Mouse (Mus musculus) CH12.LX (cell line): ENCODE measurements at regions not wholly inside any gene's neighbourhood (a gene's known extent, or its start where the extent isn't known, plus 50 kb on each side); places are given as distances from the start of the nearest gene placed in this dataset.

ENCODE experiments used
- DNase-seq: peaks from one replicate; pipeline ENCODE4 v3.0.0-alpha.2; 2013; ENCODE audit errors: extremely low read depth
- H3K27ac ChIP-seq: 2 replicates; pipeline ENCODE4 v1.5.1; 2012; ENCODE audit warnings: low read depth, mild to moderate bottlenecking, control low read depth, moderate library complexity; ENCODE audit not compliant: insufficient read depth
- H3K27me3 ChIP-seq: replicated peaks from 2 replicates; pipeline ENCODE3; 2012; ENCODE audit warnings: inconsistent platforms
- H3K36me3 ChIP-seq, 2 experiments: replicated peaks in 1 of 2; 2 replicates each; pipeline versions ENCODE3 to v1.6.1; 2012; ENCODE audit warnings: inconsistent platforms in 1 of 2, low read length in 1 of 2, mild to moderate bottlenecking in 1 of 2, mixed read lengths in 1 of 2, moderate library complexity in 1 of 2; ENCODE audit not compliant: control insufficient read depth in 1 of 2, insufficient read depth in 1 of 2
- H3K4me1 ChIP-seq, 2 experiments: 2 replicates each; pipeline ENCODE4 v1.6.1; 2012; ENCODE audit warnings: inconsistent platforms in 1 of 2, moderate library complexity in 1 of 2; ENCODE audit not compliant: insufficient read depth in 2 of 2, control insufficient read depth in 1 of 2
- H3K4me2 ChIP-seq: 2 replicates; pipeline ENCODE4 v1.6.1; 2012; ENCODE audit warnings: low read depth, mild to moderate bottlenecking, control low read depth; ENCODE audit not compliant: poor library complexity, insufficient read depth, severe bottlenecking
- H3K4me3 ChIP-seq, 3 experiments: fragments of 150-350 bp in 1 of 3; sonication (generic) in 1 of 3; replicated peaks in 1 of 3; 2 replicates each; pipeline versions ENCODE3 to v1.5.1; 2011 to 2012; ENCODE audit warnings: low read depth in 2 of 3, low read length in 2 of 3, mild to moderate bottlenecking in 2 of 3, moderate library complexity in 2 of 3, control low read depth in 1 of 3, improper control_type of control experiment in 1 of 3, inconsistent platforms in 1 of 3, mixed read lengths in 1 of 3; ENCODE audit not compliant: poor library complexity in 1 of 3
- H3K79me2 ChIP-seq: replicated peaks from 2 replicates; pipeline ENCODE4 v1.6.1; 2012; ENCODE audit warnings: mild to moderate bottlenecking, moderate library complexity; ENCODE audit not compliant: control insufficient read depth, poor library complexity, insufficient read depth, severe bottlenecking; ENCODE audit errors: extremely low read depth
- H3K9ac ChIP-seq: 2 replicates; pipeline ENCODE4 v1.6.1; 2012; ENCODE audit warnings: low read depth, mild to moderate bottlenecking, control low read depth, moderate library complexity; ENCODE audit not compliant: insufficient read depth
- H3K9me3 ChIP-seq: replicated peaks from 2 replicates; pipeline ENCODE3; 2012; ENCODE audit warnings: low read length, inconsistent platforms, mixed read lengths
- CHD1 ChIP-seq: IDR thresholded peaks from 2 replicates; pipeline ENCODE4 v1.6.1; 2012; ENCODE audit warnings: low read depth, low read length, improper control_type of control experiment, inconsistent platforms
- CTCF ChIP-seq, 2 experiments: IDR thresholded peaks in 1 of 2; conservative IDR thresholded peaks in 1 of 2; 2 replicates each; pipeline ENCODE4 v1.5.1; 2011 to 2012; ENCODE audit warnings: low read depth in 2 of 2, low read length in 2 of 2, improper control_type of control experiment in 1 of 2, inconsistent platforms in 1 of 2, mild to moderate bottlenecking in 1 of 2, moderate library complexity in 1 of 2
- ETS1 ChIP-seq: conservative IDR thresholded peaks from 2 replicates; pipeline ENCODE4 v1.6.1; 2012; ENCODE audit warnings: low read depth, mild to moderate bottlenecking, inconsistent platforms, low read length, improper control_type of control experiment, moderate library complexity
- IRF4 ChIP-seq: IDR thresholded peaks from 2 replicates; pipeline ENCODE4 v1.6.1; 2014; ENCODE audit warnings: low read depth, mild to moderate bottlenecking, inconsistent platforms, low read length, improper control_type of control experiment
- JUND ChIP-seq: conservative IDR thresholded peaks from 2 replicates; pipeline ENCODE4 v1.6.1; 2011; ENCODE audit warnings: low read depth, low read length, improper control_type of control experiment
- MEF2A ChIP-seq: IDR thresholded peaks from 2 replicates; pipeline ENCODE4 v1.6.1; 2014; ENCODE audit warnings: low read depth, mild to moderate bottlenecking, inconsistent platforms, low read length, improper control_type of control experiment, borderline replicate concordance
- NELFE ChIP-seq: IDR thresholded peaks from 2 replicates; pipeline ENCODE4 v1.6.1; 2011; ENCODE audit warnings: low read depth, low read length, improper control_type of control experiment
- RAD21 ChIP-seq: IDR thresholded peaks from 2 replicates; pipeline ENCODE4 v1.6.1; 2011; ENCODE audit warnings: low read depth, mild to moderate bottlenecking, low read length, improper control_type of control experiment, moderate library complexity
- SMC3 ChIP-seq: IDR thresholded peaks from 2 replicates; pipeline ENCODE4 v1.6.1; 2011; ENCODE audit warnings: low read depth, low read length, improper control_type of control experiment
- TCF12 ChIP-seq: IDR thresholded peaks from 2 replicates; pipeline ENCODE4 v1.6.1; 2014; ENCODE audit warnings: low read depth, mild to moderate bottlenecking, inconsistent platforms, low read length, improper control_type of control experiment
- UBTF ChIP-seq: IDR thresholded peaks from 2 replicates; pipeline ENCODE4 v1.6.1; 2012; ENCODE audit warnings: low read depth, mild to moderate bottlenecking, inconsistent platforms, low read length, improper control_type of control experiment, moderate library complexity
- dilution Hi-C: fragments of 300-500 bp; cut with MboI; formaldehyde crosslinking; loops from 2 replicates; pipeline ENCODE4 v1.14.3; 2020; ENCODE audit warnings: low sequenced_read_pairs; ENCODE audit not compliant: extremely low pct_unique_long_range_greater_than_20kb, extremely low pct_ligation_motif_present
- in situ Hi-C: fragments of 300-500 bp; cut with MboI; formaldehyde crosslinking; loops from 3 replicates; pipeline ENCODE4 v1.14.3; 2019; ENCODE audit warnings: low sequenced_read_pairs, low pct_ligation_motif_present, low pct_unique_long_range_greater_than_20kb, mixed read lengths

DNA sequence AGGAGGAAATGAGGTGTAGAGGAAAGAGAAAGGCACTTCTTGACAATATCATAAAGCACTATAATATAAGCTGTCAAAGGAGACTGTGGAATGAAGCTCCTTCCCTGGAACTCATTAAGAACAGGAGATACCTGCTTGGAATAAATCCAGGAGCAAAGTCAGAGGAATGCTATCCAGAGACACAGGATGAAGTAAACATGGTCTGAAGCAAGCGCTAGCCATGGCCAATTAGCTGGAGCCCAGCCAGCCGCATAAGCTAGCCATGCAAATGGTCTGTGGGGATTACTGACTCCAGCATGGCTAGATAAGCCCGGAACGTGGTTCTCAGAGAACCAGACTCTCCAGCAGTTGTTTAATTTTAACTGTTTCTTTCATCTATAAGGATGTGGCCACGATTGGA lies 54.9 kb upstream of the Gpc3 start:
- no peaks in the 10 kb centered on the region for H3K9me3 ChIP-seq
- no peaks in the 10 kb centered on the region for H3K27me3 ChIP-seq
- no peaks in the 10 kb centered on the region for H3K79me2 ChIP-seq
- H3K36me3 ChIP-seq = no peaks in the 10 kb centered on the region
- no peak overlapping the region for H3K27ac ChIP-seq
- TF ChIP-seq TCF12 = no peak
- TF ChIP-seq NELFE = no peak
- TF ChIP-seq MEF2A = no peak
- H3K4me3 ChIP-seq = no peak overlapping the region
- H3K9ac ChIP-seq = no peak overlapping the region
- DNase-seq = no peak
- in situ Hi-C loops = no loop called here
- dilution Hi-C loops = no loop called here
- no peaks in the 10 kb centered on the region for H3K4me1 ChIP-seq
- no peak overlapping the region for H3K4me2 ChIP-seq

DNA sequence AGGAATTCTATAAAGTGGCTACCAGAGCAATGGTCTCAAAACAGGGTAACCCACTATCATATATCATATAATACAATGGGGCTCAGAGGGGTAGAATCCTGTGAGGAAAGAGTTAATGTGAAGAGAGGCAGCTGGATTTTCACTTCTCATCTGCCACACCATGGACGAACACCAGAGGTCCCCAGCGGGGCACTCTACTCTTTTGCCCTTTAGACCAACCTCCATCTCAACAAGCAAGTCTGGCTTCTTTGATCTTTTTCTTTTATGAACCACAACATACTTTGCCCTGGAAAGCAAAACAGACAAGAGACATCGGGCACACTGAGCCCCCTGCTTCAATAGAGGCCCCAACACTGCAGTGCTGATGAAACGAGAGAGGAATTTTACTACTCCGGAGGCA lies 65.3 kb upstream of the Gpc3 start:
- Histone ChIP-seq H3K27ac (no peak overlapping the region), H3K4me1 (no peaks in the 10 kb centered on the region), H3K4me2 (no peak overlapping the region), H3K9ac (no peak overlapping the region), H3K36me3 (no peaks in the 10 kb centered on the region), H3K4me3 (no peak overlapping the region), H3K9me3 (no peaks in the 10 kb centered on the region), H3K79me2 (no peaks in the 10 kb centered on the region), H3K27me3 (no peaks in the 10 kb centered on the region)
- peak; percentile 28 for DNase-seq
- TF ChIP-seq SMC3 (peak; percentile 59), CTCF (conservative IDR thresholded peaks at IDR 0.05 in 1 of 2, IDR thresholded peaks at IDR 0.05 in 1 of 2; ENCODE audit: low read depth in 2 of 2, low read length in 2 of 2) (peak; percentile 27 to 61; a peak in 2 of 4 replicates), CHD1 (no peak), RAD21 (peak; percentile 36)
- in situ Hi-C loops (no loop called here), dilution Hi-C loops (no loop called here)

DNA sequence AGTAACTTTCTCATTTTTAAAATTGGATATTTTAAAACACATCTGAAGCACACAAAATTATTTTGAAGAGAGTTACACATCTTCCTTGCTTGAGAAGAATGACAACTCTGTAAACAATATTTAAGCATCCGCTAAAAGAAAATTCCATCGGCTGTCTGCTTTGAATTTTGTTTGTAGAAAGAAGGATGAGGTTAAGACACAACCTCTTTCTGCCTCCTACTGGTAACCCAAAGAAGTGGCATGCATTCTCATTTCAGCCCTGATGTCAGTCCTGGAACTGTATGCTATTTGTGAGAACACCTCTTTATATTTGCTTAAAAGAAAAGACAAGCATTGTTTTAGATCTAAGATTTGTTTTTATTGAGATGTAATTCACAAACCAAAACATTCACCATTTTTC lies 80.6 kb upstream of the Gpc3 start:
- Histone ChIP-seq H3K9me3 (no peaks in the 10 kb centered on the region), H3K4me3 (no peak overlapping the region), H3K27me3 (no peaks in the 10 kb centered on the region), H3K27ac (no peak overlapping the region), H3K36me3 (no peaks in the 10 kb centered on the region), H3K4me1 (no peaks in the 10 kb centered on the region; a peak in 1 of 4 replicates), H3K4me2 (no peak overlapping the region), H3K9ac (no peak overlapping the region), H3K79me2 (no peaks in the 10 kb centered on the region)
- TF ChIP-seq CHD1 = no peak
- TF ChIP-seq RAD21 = peak; percentile 40
- TF ChIP-seq SMC3 = peak; percentile 28; the same call in 1 of the 2 replicates
- no peak for TF ChIP-seq UBTF
- TF ChIP-seq IRF4 = no peak
- no peak for TF ChIP-seq MEF2A
- no peak for TF ChIP-seq ETS1
- peak; percentile 13 to 63; a peak in 2 of 4 replicates for TF ChIP-seq CTCF (conservative IDR thresholded peaks at IDR 0.05 in 1 of 2, IDR thresholded peaks at IDR 0.05 in 1 of 2; ENCODE audit: low read depth in 2 of 2, low read length in 2 of 2)
- no peak for TF ChIP-seq JUND
- dilution Hi-C loops = no loop called here
- DNase-seq = peak; percentile 4
- in situ Hi-C loops = no loop called here
